Comparison of ENCODE assay signal across 10 mouse cellular contexts in genomic region chr9:21851084-21851483, GRCm38 (mm10). TPM values are rescaled to one million over a fixed set of nuclear protein-coding genes. Genes with fewer than 3 reads are reported as not detected.
DNase-seq lines count a peak whose midpoint lies in the region; ATAC-seq lines count a peak whose summit lies in the region.
"Had no signal": no experiment of that assay in that cellular context is flagged by ENCODE, and none has a peak within 500 bp of the region (broad histone marks: within the 10 kb centered on the region; RNA-seq: fewer than 3 reads in every experiment).

No protein-coding gene starts in this region.

- peak overlapping the region; percentile 84 for H3K27ac ChIP-seq in lung, embryonic 16.5 days (ENCODE audit: low read length)
- H3K27ac ChIP-seq in hindbrain, embryonic 15.5 days (replicated peaks) = 0 out of 2 replicates have a peak overlapping the region, but pooled peaks have one; percentile 12
- H3K27ac ChIP-seq in neural tube, embryonic 14.5 days (ENCODE audit: low read depth, low read length) = no peak overlapping the region

- H3K4me2 ChIP-seq in lung, embryonic 16.5 days (ENCODE audit: low read depth, low read length) = peak overlapping the region; percentile 79
- peak overlapping the region; percentile 74 for H3K4me2 ChIP-seq in hindbrain, embryonic 15.5 days
- H3K4me2 ChIP-seq in neural tube, embryonic 14.5 days (ENCODE audit: low read depth, low read length) = peak overlapping the region; percentile 55; the same call in 1 of the 2 replicates

- 42% methylated on average over 3 of the region's 3 CpGs for WGBS in lung, embryonic 16.5 days
- 70% methylated on average over 3 of the region's 3 CpGs for WGBS in hindbrain, embryonic 15.5 days
- 75% methylated on average over 3 of the region's 3 CpGs for WGBS in neural tube, embryonic 14.5 days

- H3K36me3 ChIP-seq in lung, embryonic 16.5 days (ENCODE audit: control insufficient read depth, insufficient read depth, low read length) = no peaks in the 10 kb centered on the region
- no peaks in the 10 kb centered on the region for H3K36me3 ChIP-seq in hindbrain, embryonic 15.5 days
- H3K36me3 ChIP-seq in neural tube, embryonic 14.5 days (ENCODE audit: control insufficient read depth, insufficient read depth, low read length) = no peaks in the 10 kb centered on the region

- DNase-seq in heart, adult 11 months = peak; percentile 92
- no peak for DNase-seq in heart, postnatal 4 days
- no peak for DNase-seq in lung, postnatal 25 days (ENCODE audit: low spot score)
- no peak for DNase-seq in frontal cortex, postnatal 10 days (ENCODE audit: low spot score in 2 of 2)
- no peak for DNase-seq in testis, postnatal 14 days (ENCODE audit: low spot score)
- DNase-seq: cerebellum, postnatal 25 days had no signal

- no peaks in the 10 kb centered on the region for H3K27me3 ChIP-seq in lung, embryonic 16.5 days (ENCODE audit: control insufficient read depth, insufficient read depth, low read depth, low read length)
- H3K27me3 ChIP-seq in hindbrain, embryonic 15.5 days = no peaks in the 10 kb centered on the region
- H3K27me3 ChIP-seq in neural tube, embryonic 14.5 days (ENCODE audit: control insufficient read depth, insufficient read depth, low read length) = no peaks in the 10 kb centered on the region

- H3K9ac ChIP-seq in lung, embryonic 16.5 days (ENCODE audit: low read length) = peak overlapping the region; percentile 96
- no peak overlapping the region for H3K9ac ChIP-seq in hindbrain, embryonic 15.5 days
- H3K9ac ChIP-seq in neural tube, embryonic 14.5 days (replicated peaks; ENCODE audit: low read depth, low read length) = no peak overlapping the region

- no peaks in the 10 kb centered on the region for H3K9me3 ChIP-seq in lung, embryonic 16.5 days (ENCODE audit: control insufficient read depth, low read length)
- H3K9me3 ChIP-seq in hindbrain, embryonic 15.5 days = no peaks in the 10 kb centered on the region
- no peaks in the 10 kb centered on the region for H3K9me3 ChIP-seq in neural tube, embryonic 14.5 days (ENCODE audit: control insufficient read depth, low read length)

- H3K4me1 ChIP-seq in lung, embryonic 16.5 days (replicated peaks; ENCODE audit: control insufficient read depth, insufficient read depth, low read length) = peaks cover 36% of the 10 kb centered on the region
- peaks cover 22% of the 10 kb centered on the region for H3K4me1 ChIP-seq in hindbrain, embryonic 15.5 days (replicated peaks)
- H3K4me1 ChIP-seq in neural tube, embryonic 14.5 days (ENCODE audit: control insufficient read depth, insufficient read depth, low read length) = 0 out of 2 replicates have a peak, but pooled peaks cover 6% of the 10 kb centered on the region

- H3K4me3 ChIP-seq in lung, embryonic 16.5 days (ENCODE audit: low read length) = peak overlapping the region; percentile 92
- peak overlapping the region; percentile 52; the same call in 1 of the 2 replicates for H3K4me3 ChIP-seq in hindbrain, embryonic 15.5 days
- no peak overlapping the region; the same call in 1 of the 2 replicates for H3K4me3 ChIP-seq in neural tube, embryonic 14.5 days (ENCODE audit: low read depth, low read length)

- ATAC-seq in lung, embryonic 16.5 days (ENCODE audit: low read depth) = no peak
- ATAC-seq in hindbrain, embryonic 15.5 days (ENCODE audit: low FRiP score, low read depth) = no peak
- ATAC-seq in neural tube, embryonic 14.5 days (ENCODE audit: low read depth) = no peak

RNA-seq across cellular contexts. Expression of gene Dock6, which starts 1.4 kb away (rescaled TPM):
- total RNA-seq in heart, postnatal 4 days (2021) = 10 to 100 TPM; 61.4 to 70.0 TPM
- polyA plus RNA-seq in lung, embryonic 16.5 days (2015; fragmentation: Nextera tagmentation; extraction: Ambion mirVana) = 62.6 and 63.7 TPM in 2 replicates
- polyA plus RNA-seq in hindbrain, embryonic 15.5 days (2015; fragmentation: Nextera tagmentation; extraction: Ambion mirVana) = 16.4 and 21.2 TPM in 2 replicates
- 8.2 and 13.8 TPM in 2 replicates for polyA plus RNA-seq in neural tube, embryonic 14.5 days (2014; fragmentation: Nextera tagmentation; extraction: Ambion mirVana)

RNA-seq across cellular contexts. Expression of gene Angptl8, which starts 15.8 kb away (rescaled TPM):
- not detected for total RNA-seq in heart, postnatal 4 days (2021)
- polyA plus RNA-seq in lung, embryonic 16.5 days (2015; fragmentation: Nextera tagmentation; extraction: Ambion mirVana) = 2.7 and 3.6 TPM in 2 replicates
- polyA plus RNA-seq in hindbrain, embryonic 15.5 days (2015; fragmentation: Nextera tagmentation; extraction: Ambion mirVana) = 0.88 TPM in 2 replicates
- 0.24 and 0.53 TPM in 2 replicates for polyA plus RNA-seq in neural tube, embryonic 14.5 days (2014; fragmentation: Nextera tagmentation; extraction: Ambion mirVana)
- total RNA-seq: layer of hippocampus, postnatal 14 days had no signal

RNA-seq across cellular contexts. Expression of gene Kank2, which starts 52.5 kb away (rescaled TPM):
- 10 to 100 TPM; 50.7 to 53.7 TPM for total RNA-seq in heart, postnatal 4 days (2021)
- 25.5 and 26.3 TPM in 2 replicates for polyA plus RNA-seq in lung, embryonic 16.5 days (2015; fragmentation: Nextera tagmentation; extraction: Ambion mirVana)
- 5.2 and 5.8 TPM in 2 replicates for polyA plus RNA-seq in hindbrain, embryonic 15.5 days (2015; fragmentation: Nextera tagmentation; extraction: Ambion mirVana)
- 1.3 and 2.4 TPM in 2 replicates for polyA plus RNA-seq in neural tube, embryonic 14.5 days (2014; fragmentation: Nextera tagmentation; extraction: Ambion mirVana)
